Mouse (Mus musculus) WW6 (cell line): ENCODE measurements at regions not wholly inside any gene's neighbourhood (a gene's known extent, or its start where the extent isn't known, plus 50 kb on each side); places are given as distances from the start of the nearest gene placed in this dataset.
A peak's percentile ranks its signal among the peaks of the same experiment; 100 is the strongest.

ENCODE experiments used
- DNase-seq: peaks from one replicate; pipeline ENCODE4 v3.0.0-alpha.2; 2013; ENCODE audit warnings: low read depth, low spot score

GRCm38 (mm10) chr9:89858005-89858404 is 51.7 kb upstream of the Rasgrf1 start:
- no peak for DNase-seq

GRCm38 (mm10) chr9:89850491-89851282 is 59.0 kb upstream of the Rasgrf1 start:
- DNase-seq = no peak

- no peak for DNase-seq
Measured at GRCm38 (mm10) chr9:89849947-89850346, 59.8 kb upstream of the Rasgrf1 start.

GRCm38 (mm10) chr9:89848571-89848970 is 61.1 kb upstream of the Rasgrf1 start:
- DNase-seq = no peak

- DNase-seq = no peak
Measured at GRCm38 (mm10) chr9:89846973-89847372, 62.7 kb upstream of the Rasgrf1 start.

- no peak for DNase-seq
Measured at GRCm38 (mm10) chr9:89842776-89843089, 67.0 kb upstream of the Rasgrf1 start.

GRCm38 (mm10) chr9:89841866-89842775 is 67.6 kb upstream of the Rasgrf1 start:
- no peak for DNase-seq

GRCm38 (mm10) chr9:89841371-89841770 is 68.3 kb upstream of the Rasgrf1 start:
- no peak for DNase-seq

- no peak for DNase-seq
Measured at GRCm38 (mm10) chr9:89836454-89837245, 73.1 kb upstream of the Rasgrf1 start.

- DNase-seq = no peak
Measured at GRCm38 (mm10) chr9:89833596-89833995, 76.1 kb upstream of the Rasgrf1 start.

- no peak for DNase-seq
Measured at GRCm38 (mm10) chr9:89831855-89832254, 77.9 kb upstream of the Rasgrf1 start.

- no peak for DNase-seq
Measured at GRCm38 (mm10) chr9:89828156-89828555, 81.6 kb upstream of the Rasgrf1 start.

- DNase-seq = no peak
Measured at GRCm38 (mm10) chr9:89827564-89827963, 82.1 kb upstream of the Rasgrf1 start.

GRCm38 (mm10) chr9:89826712-89827548 is 82.8 kb upstream of the Rasgrf1 start:
- peak; percentile 47 for DNase-seq

- DNase-seq = no peak
Measured at GRCm38 (mm10) chr9:89821853-89822243, 83.6 kb upstream of the Ankrd34c start.

- no peak for DNase-seq
Measured at GRCm38 (mm10) chr9:89821109-89821852, 83.0 kb upstream of the Ankrd34c start.

- DNase-seq = no peak
Measured at GRCm38 (mm10) chr9:89813616-89814318, 75.5 kb upstream of the Ankrd34c start.

- no peak for DNase-seq
Measured at GRCm38 (mm10) chr9:89807381-89807780, 69.1 kb upstream of the Ankrd34c start.

- DNase-seq = no peak
Measured at GRCm38 (mm10) chr9:89802658-89803057, 64.4 kb upstream of the Ankrd34c start.

- DNase-seq = peak; percentile 36
Measured at GRCm38 (mm10) chr9:89793018-89793417, 54.7 kb upstream of the Ankrd34c start.
